Mouse (Mus musculus): ENCODE data around the gene Rasgrp3. TPM values are rescaled to one million over a fixed set of nuclear protein-coding genes. Genes with fewer than 3 reads are reported as not detected.
A peak's percentile ranks its signal among the peaks of the same experiment; 100 is the strongest.

The Rasgrp3 gene
- 4.7 and 8.9 TPM in 2 replicates for polyA plus RNA-seq (2014; fragmentation: Nextera tagmentation; extraction: Ambion mirVana)

GRCm38 (mm10) chr17:75435599-75435998 is at the start of gene Rasgrp3:
Rasgrp3 (plus strand) TSS chr17:75435896.
- Histone ChIP-seq H3K36me3 (ENCODE audit: control insufficient read depth, insufficient read depth, low read length) (no peaks in the 10 kb centered on the region), H3K9me3 (ENCODE audit: control insufficient read depth, low read length) (no peaks in the 10 kb centered on the region), H3K9ac (replicated peaks; ENCODE audit: low read depth, low read length) (no peak within 1 kb of the TSS; the same call in 1 of the 2 replicates), H3K4me1 (ENCODE audit: control insufficient read depth, insufficient read depth, low read length) (no peaks in the 10 kb centered on the region; the same call in 1 of the 2 replicates), H3K4me2 (ENCODE audit: low read depth, low read length) (no peak within 1 kb of the TSS), H3K4me3 (ENCODE audit: low read depth, low read length) (0 out of 2 replicates have a peak within 1 kb of the TSS, but pooled peaks have one; percentile 1), H3K27me3 (ENCODE audit: control insufficient read depth, insufficient read depth, low read length) (no peaks in the 10 kb centered on the region), H3K27ac (ENCODE audit: low read depth, low read length) (no peak within 1 kb of the TSS)
- no peak for ATAC-seq (ENCODE audit: low read depth)
- 63% methylated on average over 6 of the region's 6 CpGs for WGBS

DNA sequence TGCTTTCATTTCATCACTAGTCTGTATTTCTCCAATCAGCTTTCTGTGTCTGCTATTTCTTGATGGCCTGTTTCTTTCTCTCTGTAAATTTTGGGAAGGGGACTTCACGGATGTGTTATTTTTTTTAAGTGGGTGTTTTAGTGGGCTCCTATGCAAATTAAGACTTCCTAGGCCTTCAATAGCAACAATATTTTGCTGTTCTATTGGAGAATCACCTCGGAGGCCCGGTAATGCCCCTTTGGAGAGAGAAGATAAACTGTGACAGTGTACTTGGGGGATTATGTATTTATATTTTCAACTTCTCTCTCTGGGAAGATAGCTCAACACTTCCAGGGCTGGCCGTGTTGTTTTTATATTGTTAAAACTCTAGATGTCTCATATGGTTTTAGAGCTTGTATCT is 47.3 kb upstream of the Rasgrp3 start:
- Histone ChIP-seq H3K4me2 (ENCODE audit: low read depth, low read length) (no peak overlapping the region), H3K9ac (replicated peaks; ENCODE audit: low read depth, low read length) (no peak overlapping the region), H3K27me3 (ENCODE audit: control insufficient read depth, insufficient read depth, low read length) (no peaks in the 10 kb centered on the region), H3K4me1 (ENCODE audit: control insufficient read depth, insufficient read depth, low read length) (no peaks in the 10 kb centered on the region), H3K4me3 (ENCODE audit: low read depth, low read length) (no peak overlapping the region), H3K9me3 (ENCODE audit: control insufficient read depth, low read length) (no peaks in the 10 kb centered on the region), H3K27ac (ENCODE audit: low read depth, low read length) (no peak overlapping the region), H3K36me3 (ENCODE audit: control insufficient read depth, insufficient read depth, low read length) (no peaks in the 10 kb centered on the region)
- ATAC-seq (ENCODE audit: low read depth), result no peak
- WGBS, result 84% methylated on average over 4 of the region's 4 CpGs

DNA sequence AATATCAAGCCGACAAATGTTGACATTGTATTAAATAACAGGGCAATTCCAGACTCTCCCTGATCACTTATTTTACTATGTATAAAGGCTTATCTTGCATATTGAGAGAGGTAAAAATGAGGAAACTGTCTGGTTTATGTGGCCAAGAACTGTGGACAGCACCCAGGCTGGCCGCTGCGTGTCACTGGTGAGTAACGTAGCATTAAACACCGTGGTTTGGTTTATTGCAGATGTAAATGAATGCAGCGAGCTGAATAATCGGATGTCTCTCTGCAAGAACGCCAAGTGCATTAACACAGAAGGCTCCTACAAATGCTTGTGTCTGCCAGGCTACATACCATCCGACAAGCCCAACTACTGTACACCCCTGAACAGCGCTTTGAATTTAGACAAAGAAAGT is 45.6 kb upstream of the Rasgrp3 start:
- Histone ChIP-seq H3K27ac (ENCODE audit: low read depth, low read length) (no peak overlapping the region), H3K9ac (replicated peaks; ENCODE audit: low read depth, low read length) (no peak overlapping the region), H3K4me3 (ENCODE audit: low read depth, low read length) (no peak overlapping the region), H3K27me3 (ENCODE audit: control insufficient read depth, insufficient read depth, low read length) (no peaks in the 10 kb centered on the region), H3K9me3 (ENCODE audit: control insufficient read depth, low read length) (no peaks in the 10 kb centered on the region), H3K4me1 (ENCODE audit: control insufficient read depth, insufficient read depth, low read length) (no peaks in the 10 kb centered on the region), H3K36me3 (ENCODE audit: control insufficient read depth, insufficient read depth, low read length) (no peaks in the 10 kb centered on the region), H3K4me2 (ENCODE audit: low read depth, low read length) (no peak overlapping the region)
- ATAC-seq (ENCODE audit: low read depth), result peak; percentile 68
- WGBS, result 55% methylated on average over 10 of the region's 10 CpGs

DNA sequence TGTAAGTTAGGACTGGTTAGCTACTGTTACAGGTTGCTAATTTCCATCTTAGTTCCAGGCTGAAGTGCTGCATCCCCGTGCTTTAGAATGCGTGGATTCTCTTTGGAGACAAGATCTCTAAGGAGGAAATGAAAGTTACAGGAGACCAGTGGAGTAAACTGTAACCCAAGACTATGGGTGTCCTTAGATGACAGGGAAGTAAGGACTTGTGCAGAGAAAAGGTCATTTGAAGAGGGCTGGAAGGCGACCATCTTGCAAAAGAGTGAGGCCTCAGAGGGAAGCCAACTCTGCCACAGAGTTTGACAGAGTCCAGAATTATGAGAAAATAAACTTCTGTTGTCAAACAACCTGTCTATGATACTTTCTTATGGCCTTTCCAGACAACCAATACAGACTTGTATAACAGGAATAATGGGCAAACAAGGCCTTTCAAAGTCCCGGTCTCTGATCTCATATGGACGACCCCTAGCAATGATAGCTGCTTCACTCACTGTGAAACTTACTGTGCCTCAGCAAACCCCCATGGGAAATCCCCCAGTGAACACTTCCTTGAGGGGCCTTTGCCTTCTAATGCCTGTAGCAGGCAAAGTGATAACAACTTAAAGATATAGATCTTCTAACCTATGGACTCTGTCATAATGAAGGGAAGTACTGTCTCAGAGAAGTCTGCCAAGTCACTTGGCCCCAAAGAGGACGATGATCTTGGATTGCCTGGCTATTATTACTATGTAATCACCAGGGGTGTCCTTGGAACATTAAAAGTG is 44.1 kb upstream of the Rasgrp3 start:
- H3K4me3 ChIP-seq (ENCODE audit: low read depth, low read length), result no peak overlapping the region
- no peak for ATAC-seq (ENCODE audit: low read depth)
- no peak overlapping the region for H3K9ac ChIP-seq (replicated peaks; ENCODE audit: low read depth, low read length)
- no peak overlapping the region for H3K27ac ChIP-seq (ENCODE audit: low read depth, low read length)
- H3K9me3 ChIP-seq (ENCODE audit: control insufficient read depth, low read length), result no peaks in the 10 kb centered on the region
- H3K4me1 ChIP-seq (ENCODE audit: control insufficient read depth, insufficient read depth, low read length), result no peaks in the 10 kb centered on the region
- H3K4me2 ChIP-seq (ENCODE audit: low read depth, low read length), result no peak overlapping the region
- 92% methylated on average over 6 of the region's 6 CpGs for WGBS
- H3K36me3 ChIP-seq (ENCODE audit: control insufficient read depth, insufficient read depth, low read length), result no peaks in the 10 kb centered on the region
- H3K27me3 ChIP-seq (ENCODE audit: control insufficient read depth, insufficient read depth, low read length), result no peaks in the 10 kb centered on the region

DNA sequence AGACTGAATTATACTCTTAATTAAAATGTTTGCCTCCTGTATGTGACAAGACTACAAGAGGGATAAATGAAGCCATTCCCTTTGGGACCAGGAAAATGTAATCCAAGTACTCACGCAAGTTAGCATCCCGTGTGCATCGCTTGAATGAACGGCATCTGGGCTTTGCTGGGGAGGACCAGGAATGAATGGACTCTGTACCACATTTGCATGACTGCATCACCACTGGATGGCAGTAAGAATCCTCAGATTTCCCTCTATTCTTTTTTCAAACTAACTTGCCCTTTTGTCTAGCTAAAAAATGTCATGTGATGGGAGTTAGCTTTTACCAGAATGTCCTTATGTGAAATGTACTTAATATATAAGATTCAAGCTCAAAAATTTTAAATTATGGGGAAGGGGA is 29.3 kb upstream of the Rasgrp3 start:
- H3K27ac ChIP-seq (ENCODE audit: low read depth, low read length), result no peak overlapping the region
- no peak overlapping the region for H3K9ac ChIP-seq (replicated peaks; ENCODE audit: low read depth, low read length)
- WGBS, result 38% methylated on average over 4 of the region's 4 CpGs
- H3K4me1 ChIP-seq (ENCODE audit: control insufficient read depth, insufficient read depth, low read length), result no peaks in the 10 kb centered on the region
- no peak overlapping the region for H3K4me2 ChIP-seq (ENCODE audit: low read depth, low read length)
- H3K9me3 ChIP-seq (ENCODE audit: control insufficient read depth, low read length), result no peaks in the 10 kb centered on the region
- no peaks in the 10 kb centered on the region for H3K36me3 ChIP-seq (ENCODE audit: control insufficient read depth, insufficient read depth, low read length)
- no peaks in the 10 kb centered on the region for H3K27me3 ChIP-seq (ENCODE audit: control insufficient read depth, insufficient read depth, low read length)
- peak; percentile 65; the same call in 1 of the 2 replicates for ATAC-seq (ENCODE audit: low read depth)
- no peak overlapping the region for H3K4me3 ChIP-seq (ENCODE audit: low read depth, low read length)

DNA sequence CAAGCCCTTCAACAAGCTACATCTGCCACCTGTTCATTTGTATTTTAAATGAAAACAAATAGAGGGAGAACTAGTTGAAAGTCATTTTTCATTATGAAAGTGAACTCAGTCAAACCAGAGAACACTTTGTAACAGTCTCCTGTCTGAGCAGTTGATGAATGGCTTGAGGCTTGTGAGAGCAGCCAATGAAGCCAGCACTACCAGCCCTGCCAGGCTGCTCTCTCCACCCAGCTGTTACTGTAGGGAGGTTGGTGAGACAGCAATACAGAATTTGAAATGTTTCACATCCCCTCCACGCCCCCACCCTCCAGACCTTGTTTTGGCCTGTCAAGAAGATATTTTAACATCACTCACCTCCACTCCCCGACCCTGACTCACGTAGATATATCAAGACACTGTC is 18.8 kb upstream of the Rasgrp3 start:
- Histone ChIP-seq H3K4me3 (ENCODE audit: low read depth, low read length) (no peak overlapping the region), H3K9ac (replicated peaks; ENCODE audit: low read depth, low read length) (no peak overlapping the region), H3K4me2 (ENCODE audit: low read depth, low read length) (no peak overlapping the region), H3K9me3 (ENCODE audit: control insufficient read depth, low read length) (no peaks in the 10 kb centered on the region), H3K27me3 (ENCODE audit: control insufficient read depth, insufficient read depth, low read length) (no peaks in the 10 kb centered on the region), H3K36me3 (ENCODE audit: control insufficient read depth, insufficient read depth, low read length) (no peaks in the 10 kb centered on the region), H3K4me1 (ENCODE audit: control insufficient read depth, insufficient read depth, low read length) (no peaks in the 10 kb centered on the region), H3K27ac (ENCODE audit: low read depth, low read length) (no peak overlapping the region)
- WGBS, result 88% methylated on average over 3 of the region's 3 CpGs
- ATAC-seq (ENCODE audit: low read depth), result no peak

GRCm38 (mm10) chr17:75434152-75434551 is 1.5 kb upstream of the Rasgrp3 start:
- Histone ChIP-seq H3K9ac (replicated peaks; ENCODE audit: low read depth, low read length) (no peak overlapping the region), H3K4me2 (ENCODE audit: low read depth, low read length) (no peak overlapping the region), H3K9me3 (ENCODE audit: control insufficient read depth, low read length) (no peaks in the 10 kb centered on the region), H3K4me3 (ENCODE audit: low read depth, low read length) (no peak overlapping the region), H3K27ac (ENCODE audit: low read depth, low read length) (no peak overlapping the region), H3K36me3 (ENCODE audit: control insufficient read depth, insufficient read depth, low read length) (no peaks in the 10 kb centered on the region), H3K27me3 (ENCODE audit: control insufficient read depth, insufficient read depth, low read length) (no peaks in the 10 kb centered on the region), H3K4me1 (ENCODE audit: control insufficient read depth, insufficient read depth, low read length) (no peaks in the 10 kb centered on the region)
- WGBS, result 92% methylated on average over 2 of the region's 2 CpGs
- ATAC-seq (ENCODE audit: low read depth), result no peak

DNA sequence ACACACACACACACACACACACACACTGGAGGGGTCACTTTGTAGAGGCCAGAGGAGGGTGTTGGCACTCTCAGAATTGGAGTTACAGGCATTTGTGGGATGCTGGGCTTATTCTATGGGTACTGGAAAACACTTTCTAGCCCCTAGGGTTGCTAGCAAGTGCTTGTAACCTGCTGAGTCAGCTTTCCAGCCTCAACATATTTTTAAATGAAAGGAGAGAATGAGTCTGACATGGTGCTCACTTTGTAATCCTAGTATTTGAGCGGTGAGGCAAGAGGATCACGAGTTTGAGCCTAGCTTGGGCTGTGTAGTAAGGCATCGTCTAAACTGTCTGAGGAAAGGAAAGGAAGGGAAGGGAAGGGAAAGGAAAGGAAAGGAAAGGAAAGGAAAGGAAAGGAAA is 825 bp upstream of the Rasgrp3 start:
- Histone ChIP-seq H3K4me3 (ENCODE audit: low read depth, low read length) (no peak overlapping the region), H3K4me1 (ENCODE audit: control insufficient read depth, insufficient read depth, low read length) (no peaks in the 10 kb centered on the region), H3K4me2 (ENCODE audit: low read depth, low read length) (no peak overlapping the region), H3K27me3 (ENCODE audit: control insufficient read depth, insufficient read depth, low read length) (no peaks in the 10 kb centered on the region), H3K9ac (replicated peaks; ENCODE audit: low read depth, low read length) (no peak overlapping the region), H3K9me3 (ENCODE audit: control insufficient read depth, low read length) (no peaks in the 10 kb centered on the region), H3K36me3 (ENCODE audit: control insufficient read depth, insufficient read depth, low read length) (no peaks in the 10 kb centered on the region), H3K27ac (ENCODE audit: low read depth, low read length) (no peak overlapping the region)
- 81% methylated on average over 3 of the region's 3 CpGs for WGBS
- ATAC-seq (ENCODE audit: low read depth), result no peak

DNA sequence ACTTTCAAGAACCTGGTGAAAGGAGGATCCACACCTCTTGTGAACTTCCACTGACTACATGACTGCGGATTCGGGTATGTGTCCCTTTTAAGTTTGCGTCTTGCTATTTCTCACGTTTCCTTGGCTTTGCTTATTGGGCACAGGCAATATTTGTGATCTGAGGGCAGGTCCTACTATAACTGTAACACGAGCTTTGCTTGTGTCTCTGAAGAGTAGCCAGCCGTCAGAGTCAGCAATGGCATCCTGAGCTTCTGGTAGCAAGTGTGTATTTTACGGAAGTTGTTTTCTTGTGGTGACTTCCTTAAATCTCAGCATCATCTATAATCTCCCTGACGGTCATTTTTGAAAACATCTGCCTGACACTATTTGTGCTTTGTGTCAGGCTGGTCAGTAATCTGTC is 399 bp downstream of the Rasgrp3 start:
- Histone ChIP-seq H3K4me2 (ENCODE audit: low read depth, low read length) (no peak overlapping the region), H3K4me1 (ENCODE audit: control insufficient read depth, insufficient read depth, low read length) (peaks cover 4% of the 10 kb centered on the region; the same call in 1 of the 2 replicates), H3K9me3 (ENCODE audit: control insufficient read depth, low read length) (no peaks in the 10 kb centered on the region), H3K27ac (ENCODE audit: low read depth, low read length) (no peak overlapping the region), H3K4me3 (ENCODE audit: low read depth, low read length) (0 out of 2 replicates have a peak overlapping the region, but pooled peaks have one; percentile 1), H3K27me3 (ENCODE audit: control insufficient read depth, insufficient read depth, low read length) (no peaks in the 10 kb centered on the region), H3K9ac (replicated peaks; ENCODE audit: low read depth, low read length) (no peak overlapping the region), H3K36me3 (ENCODE audit: control insufficient read depth, insufficient read depth, low read length) (no peaks in the 10 kb centered on the region)
- 78% methylated on average over 8 of the region's 8 CpGs for WGBS
- no peak for ATAC-seq (ENCODE audit: low read depth)
